Mouse (Mus musculus) splenic B cell, adult 2 months (primary cell): ENCODE results near the gene Rab25.
A peak's percentile ranks its signal among the peaks of the same experiment; 100 is the strongest.

Experiments used
- DNase-seq: peaks from one replicate; pipeline ENCODE4 v3.0.0-alpha.2; 2011; ENCODE audit warnings: low read depth, low spot score
- H3K27me3 ChIP-seq: 2 replicates; pipeline ENCODE4 v1.6.1; 2012; ENCODE audit warnings: mild to moderate bottlenecking, low read length, moderate library complexity, mixed read lengths; ENCODE audit not compliant: control insufficient read depth, poor library complexity, insufficient read depth, severe bottlenecking
- H3K36me3 ChIP-seq: 2 replicates; pipeline ENCODE4 v1.6.1; 2012; ENCODE audit warnings: mild to moderate bottlenecking, low read length, moderate library complexity, mixed read lengths; ENCODE audit not compliant: control insufficient read depth, poor library complexity, insufficient read depth, severe bottlenecking

The Rab25 gene

GRCm38 (mm10) chr3:88514231-88515094, 33.6 kb downstream of the Rab25 start:
- no peak for DNase-seq
- Histone ChIP-seq H3K36me3 (no peaks in the 10 kb centered on the region), H3K27me3 (no peaks in the 10 kb centered on the region)

- Histone ChIP-seq H3K27me3 (no peaks in the 10 kb centered on the region), H3K36me3 (no peaks in the 10 kb centered on the region)
- peak; percentile 68 for DNase-seq
Observed at GRCm38 (mm10) chr3:88513546-88514115, 34.5 kb downstream of the Rab25 start.

GRCm38 (mm10) chr3:88512896-88513545, 35.1 kb downstream of the Rab25 start:
- Histone ChIP-seq H3K27me3 (no peaks in the 10 kb centered on the region), H3K36me3 (no peaks in the 10 kb centered on the region)
- DNase-seq, result no peak

GRCm38 (mm10) chr3:88512141-88512895, 35.8 kb downstream of the Rab25 start:
- Histone ChIP-seq H3K27me3 (no peaks in the 10 kb centered on the region), H3K36me3 (no peaks in the 10 kb centered on the region)
- DNase-seq, result peak; percentile 49

GRCm38 (mm10) chr3:88511559-88511958, 36.5 kb downstream of the Rab25 start:
- no peaks in the 10 kb centered on the region for H3K36me3 ChIP-seq
- no peak for DNase-seq
- H3K27me3 ChIP-seq, result no peaks in the 10 kb centered on the region

GRCm38 (mm10) chr3:88510421-88511289, 37.4 kb downstream of the Rab25 start:
- H3K27me3 ChIP-seq, result no peaks in the 10 kb centered on the region
- DNase-seq, result peak; percentile 53
- no peaks in the 10 kb centered on the region for H3K36me3 ChIP-seq

GRCm38 (mm10) chr3:88509692-88510420, 38.2 kb downstream of the Rab25 start, which contains the start of gene Lmna:
Gene Lmna (minus strand): TSS chr3:88509956.
- Histone ChIP-seq H3K27me3 (no peaks in the 10 kb centered on the region), H3K36me3 (no peaks in the 10 kb centered on the region)
- DNase-seq, result peak; percentile 99

- Histone ChIP-seq H3K27me3 (no peaks in the 10 kb centered on the region), H3K36me3 (no peaks in the 10 kb centered on the region)
- DNase-seq, result no peak
Observed at GRCm38 (mm10) chr3:88509250-88509649, 38.9 kb downstream of the Rab25 start.

- H3K27me3 ChIP-seq, result no peaks in the 10 kb centered on the region
- no peaks in the 10 kb centered on the region for H3K36me3 ChIP-seq
- no peak for DNase-seq
Observed at GRCm38 (mm10) chr3:88505765-88506164, 42.3 kb downstream of the Rab25 start.

- DNase-seq, result no peak
- Histone ChIP-seq H3K27me3 (no peaks in the 10 kb centered on the region), H3K36me3 (no peaks in the 10 kb centered on the region)
Observed at GRCm38 (mm10) chr3:88505081-88505480, 43.0 kb downstream of the Rab25 start.

- Histone ChIP-seq H3K36me3 (no peaks in the 10 kb centered on the region), H3K27me3 (no peaks in the 10 kb centered on the region)
- DNase-seq, result no peak
Observed at GRCm38 (mm10) chr3:88503881-88504746, 44.0 kb downstream of the Rab25 start.

GRCm38 (mm10) chr3:88503505-88503863, 44.6 kb downstream of the Rab25 start:
- no peak for DNase-seq
- H3K27me3 ChIP-seq, result no peaks in the 10 kb centered on the region
- no peaks in the 10 kb centered on the region for H3K36me3 ChIP-seq
